Mouse (Mus musculus) lung, postnatal 0 days (tissue): ENCODE data around the gene Stx8.

Experiments used
- CTCF ChIP-seq: IDR thresholded peaks from 2 replicates; pipeline ENCODE4 v1.5.1; 2016; ENCODE audit warnings: antibody characterized with exemption, mild to moderate bottlenecking
- EP300 ChIP-seq: IDR thresholded peaks from 2 replicates; pipeline ENCODE4 v1.6.1; 2016; ENCODE audit warnings: antibody characterized with exemption, mild to moderate bottlenecking, control low read depth

DNA sequence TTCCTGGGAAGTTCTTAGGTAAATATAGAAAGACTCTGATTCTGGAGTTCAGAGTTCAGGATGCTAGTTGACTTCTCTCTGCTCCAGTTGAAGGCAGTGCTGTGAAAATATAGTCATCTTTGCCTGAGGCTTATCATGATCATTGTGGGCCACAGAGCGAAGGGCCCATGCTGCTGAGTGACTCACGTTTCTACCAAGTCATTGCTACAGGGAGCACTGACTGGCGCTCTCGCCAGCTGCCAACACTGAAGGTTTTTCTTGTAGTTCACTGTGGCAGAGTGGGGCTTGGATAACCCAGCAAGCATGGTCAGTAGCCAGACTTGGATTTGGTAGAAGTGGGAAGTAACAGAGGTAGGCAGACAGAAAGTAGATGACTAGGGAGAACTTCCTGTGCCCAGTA, 85.3 kb downstream of the Stx8 start:
- no peak for TF ChIP-seq EP300
- TF ChIP-seq CTCF = no peak
